Mouse (Mus musculus) left cerebral cortex, postnatal 4 days (tissue): ENCODE measurements around the gene Gpr161. TPM values are rescaled to one million over a fixed set of nuclear protein-coding genes. Genes with fewer than 3 reads are reported as not detected.

ENCODE experiments used
- DNase-seq: peaks from one replicate; pipeline ENCODE4 v3.0.0-alpha.2; 2022
- intact Hi-C: fragments of 180-260 bp; cut with DNase I; formaldehyde crosslinking; loops from one replicate; pipeline ENCODE4 v1.15.1; 2025
- total RNA-seq, 2 experiments: library from RNA; stranded (reverse); gene quantifications; 2 replicates each; pipeline ENCODE4 v1.2.3; 2021

The Gpr161 gene
- 10 to 100 TPM; 53.8 to 56.9 TPM for total RNA-seq

- DNase-seq: no peak
Measured at GRCm38 (mm10) chr1:165295489-165295888, at the start of gene Gpr161. Gene Gpr161 (plus strand): TSS chr1:165295789.

GRCm38 (mm10) chr1:165246587-165246986 lies 49.0 kb upstream of the Gpr161 start:
- intact Hi-C loops: no loop called here
- no peak for DNase-seq

More at GRCm38 (mm10) chr1:165295489-165295888, at the start of gene Gpr161:
- intact Hi-C loops: no loop called here

- DNase-seq: no peak
- intact Hi-C loops: no loop called here
Measured at GRCm38 (mm10) chr1:165247085-165247484, 48.5 kb upstream of the Gpr161 start.

- no peak for DNase-seq
- intact Hi-C loops: no loop called here
Measured at GRCm38 (mm10) chr1:165247788-165248187, 47.8 kb upstream of the Gpr161 start.

GRCm38 (mm10) chr1:165248842-165249241 lies 46.7 kb upstream of the Gpr161 start:
- DNase-seq: no peak
- intact Hi-C loops: no loop called here

- intact Hi-C loops: no loop called here
Measured at GRCm38 (mm10) chr1:165250546-165250945, 45.0 kb upstream of the Gpr161 start.

GRCm38 (mm10) chr1:165252027-165252671 lies 43.4 kb upstream of the Gpr161 start:
- intact Hi-C loops: no loop called here
- peak; percentile 43 for DNase-seq

More at GRCm38 (mm10) chr1:165250546-165250945, 45.0 kb upstream of the Gpr161 start:
- DNase-seq: no peak

- intact Hi-C loops: no loop called here
Measured at GRCm38 (mm10) chr1:165274946-165275345, 20.6 kb upstream of the Gpr161 start.

GRCm38 (mm10) chr1:165280741-165281140 lies 14.8 kb upstream of the Gpr161 start:
- intact Hi-C loops: no loop called here
- no peak for DNase-seq

More at GRCm38 (mm10) chr1:165274946-165275345, 20.6 kb upstream of the Gpr161 start:
- no peak for DNase-seq

GRCm38 (mm10) chr1:165281351-165282221 lies 14.0 kb upstream of the Gpr161 start:
- intact Hi-C loops: no loop called here
- peak; percentile 66 for DNase-seq

- intact Hi-C loops: no loop called here
- DNase-seq: no peak
Measured at GRCm38 (mm10) chr1:165282222-165282966, 13.2 kb upstream of the Gpr161 start.

GRCm38 (mm10) chr1:165282967-165283345 lies 12.6 kb upstream of the Gpr161 start:
- no peak for DNase-seq
- intact Hi-C loops: no loop called here

GRCm38 (mm10) chr1:165284096-165284495 lies 11.5 kb upstream of the Gpr161 start:
- intact Hi-C loops: no loop called here
- no peak for DNase-seq

GRCm38 (mm10) chr1:165288165-165288564 lies 7.4 kb upstream of the Gpr161 start:
- intact Hi-C loops: no loop called here
- no peak for DNase-seq

GRCm38 (mm10) chr1:165289831-165290230 lies 5.8 kb upstream of the Gpr161 start:
- no peak for DNase-seq
- intact Hi-C loops: no loop called here

- no peak for DNase-seq
- intact Hi-C loops: no loop called here
Measured at GRCm38 (mm10) chr1:165291606-165292005, 4.0 kb upstream of the Gpr161 start.

- intact Hi-C loops: no loop called here
- DNase-seq: no peak
Measured at GRCm38 (mm10) chr1:165301108-165301507, 5.5 kb downstream of the Gpr161 start.

GRCm38 (mm10) chr1:165301567-165301966 lies 6.0 kb downstream of the Gpr161 start:
- no peak for DNase-seq
- intact Hi-C loops: no loop called here

- DNase-seq: peak; percentile 56
- intact Hi-C loops: no loop called here
Measured at GRCm38 (mm10) chr1:165302455-165303208, 7.0 kb downstream of the Gpr161 start.

GRCm38 (mm10) chr1:165303209-165303608 lies 7.6 kb downstream of the Gpr161 start:
- DNase-seq: no peak
- intact Hi-C loops: no loop called here
